Mouse (Mus musculus) c-Kit-positive CD71-positive TER-119-positive erythroid progenitor cells, embryonic 14.5 days (primary cell): ENCODE measurements around the gene Slc44a5.

Source experiments
- DNase-seq: peaks from one replicate; pipeline ENCODE4 v3.0.0-alpha.2; 2013; ENCODE audit warnings: low spot score

The Slc44a5 gene

GRCm38 (mm10) chr3:153973171-153973948 lies at the start of gene Slc44a5:
Slc44a5 (plus strand) TSS chr3:153973436.
- no peak for DNase-seq

DNA sequence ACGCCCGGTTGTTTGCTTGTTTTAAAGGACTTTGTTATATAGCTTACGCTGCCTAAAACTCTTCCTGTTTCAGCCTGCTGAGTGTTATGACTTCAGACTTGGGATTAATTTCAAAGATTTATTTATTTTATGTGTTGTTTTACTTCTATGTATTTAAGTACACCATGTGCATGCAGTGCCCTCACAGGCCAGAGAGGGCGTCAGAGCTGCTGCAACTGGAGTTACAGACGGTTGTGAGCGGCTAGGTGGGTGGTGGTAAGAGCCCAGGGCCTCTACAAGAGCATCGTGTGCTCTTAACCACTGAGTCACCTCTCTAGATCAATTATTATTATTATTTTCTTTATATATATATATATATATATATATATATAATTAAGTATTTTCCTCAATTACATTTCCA lies 46.9 kb upstream of the Slc44a5 start:
- no peak for DNase-seq

DNA sequence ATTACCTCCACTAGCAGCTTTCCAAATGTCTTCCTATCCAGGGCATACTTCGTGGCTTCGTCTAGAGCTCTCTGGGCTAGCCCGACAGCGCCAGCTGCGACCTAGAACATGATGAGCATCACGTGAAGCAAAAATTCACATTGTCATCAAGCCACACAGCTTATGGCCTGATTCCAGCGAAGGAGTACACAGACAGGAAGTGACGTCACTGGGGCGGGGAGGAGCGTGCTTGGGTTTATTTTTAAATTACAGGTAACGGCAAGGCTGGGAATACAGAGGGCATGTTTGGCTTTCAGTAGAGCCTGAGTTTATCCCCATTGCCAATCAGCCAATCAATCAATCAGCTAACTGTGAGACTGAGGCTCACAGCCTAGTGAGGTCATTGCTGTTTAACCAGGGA lies 43.7 kb upstream of the Slc44a5 start:
- no peak for DNase-seq

GRCm38 (mm10) chr3:153932461-153932860 lies 40.8 kb upstream of the Slc44a5 start:
- no peak for DNase-seq

- no peak for DNase-seq
These were observed 37.4 kb upstream of the Slc44a5 start for GRCm38 (mm10) chr3:153935878-153936277.

DNA sequence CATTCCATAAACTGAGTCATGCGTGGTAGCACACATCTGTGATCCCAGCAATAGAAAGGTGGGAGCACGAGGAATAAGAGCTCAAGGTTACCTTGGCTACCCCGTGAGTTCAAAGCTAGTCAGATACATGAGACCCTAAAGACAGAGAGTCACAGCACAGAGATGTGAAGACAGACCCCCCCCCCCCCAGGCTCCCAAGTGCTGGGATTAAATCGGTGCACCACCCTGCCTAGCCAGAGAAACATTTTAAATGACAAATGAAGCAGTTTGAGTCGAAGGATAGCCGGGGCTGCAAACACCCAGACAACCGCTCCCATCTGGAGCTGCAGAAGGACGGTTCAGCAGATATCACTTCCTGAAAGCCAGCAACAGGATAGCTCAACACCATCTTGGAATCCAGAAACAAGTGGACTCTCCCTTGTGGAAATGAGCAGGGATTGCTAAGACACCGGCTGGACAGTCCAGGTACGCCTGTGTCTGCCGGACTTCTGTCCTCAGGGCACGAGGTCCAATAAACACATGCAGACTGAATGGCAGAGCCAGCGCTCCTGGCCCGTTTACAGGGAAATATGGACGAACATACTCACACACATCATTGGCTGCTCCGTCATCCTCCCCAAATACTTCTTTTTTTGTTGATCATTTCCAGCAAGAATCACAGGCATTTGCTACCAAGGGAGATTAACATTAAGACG lies 36.0 kb upstream of the Slc44a5 start:
- DNase-seq: no peak

DNA sequence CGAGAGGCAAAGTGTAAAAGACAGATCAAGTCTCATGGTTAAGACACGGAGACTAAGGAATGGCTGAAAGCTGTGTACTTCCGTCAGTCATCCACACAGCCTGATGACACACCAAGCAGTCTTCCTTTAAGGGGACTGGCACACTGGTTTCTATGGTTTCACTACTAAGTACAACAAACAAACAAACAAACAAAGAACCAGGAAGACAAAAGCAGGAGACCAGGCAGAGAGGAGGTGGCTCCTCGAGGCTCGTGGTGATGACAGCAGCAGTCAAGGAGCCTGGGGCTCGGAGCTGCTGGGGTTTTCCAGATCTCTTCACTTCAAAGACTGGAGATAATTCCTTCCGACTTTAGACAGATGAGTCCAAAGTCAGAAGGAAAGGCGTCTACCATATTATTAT lies 33.2 kb upstream of the Slc44a5 start:
- no peak for DNase-seq

DNA sequence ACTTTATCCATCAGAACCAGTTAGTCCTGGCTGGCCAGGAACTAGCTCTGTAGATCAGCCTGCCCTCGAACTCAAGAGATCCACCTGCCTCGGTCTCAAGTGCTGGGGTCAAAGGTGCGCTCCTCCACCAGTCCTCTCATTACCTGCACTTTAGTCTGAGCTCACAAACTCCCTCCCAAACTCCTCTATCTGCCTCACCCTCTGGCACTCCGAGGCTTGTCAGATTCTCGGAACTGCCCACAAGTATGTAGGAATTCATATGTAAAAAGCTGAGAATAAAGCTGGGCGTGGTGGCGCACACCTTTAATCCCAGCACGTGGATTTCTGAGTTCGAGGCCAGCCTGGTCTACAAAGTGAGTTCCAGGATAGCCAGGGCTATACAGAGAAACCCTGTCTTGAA lies 32.8 kb upstream of the Slc44a5 start:
- no peak for DNase-seq

DNA sequence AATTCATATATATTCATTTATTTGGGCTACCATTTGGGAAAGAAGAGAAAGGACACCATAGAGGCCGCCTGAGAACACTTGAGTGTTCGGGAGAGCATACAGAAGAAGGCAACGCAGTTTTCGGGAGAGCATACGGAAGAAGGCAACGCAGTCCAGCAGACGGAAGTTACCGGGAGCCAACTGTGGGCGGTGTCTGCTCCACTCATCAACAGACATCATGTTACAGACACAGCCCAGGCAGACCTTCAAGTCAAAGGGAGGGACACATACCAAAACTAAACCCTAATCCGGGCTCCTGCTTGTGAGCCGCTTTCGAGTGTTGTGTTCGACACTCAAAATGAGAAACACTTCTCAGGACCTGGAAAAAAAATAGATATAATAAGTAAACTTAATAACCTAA lies 31.6 kb upstream of the Slc44a5 start:
- DNase-seq: no peak

GRCm38 (mm10) chr3:153943003-153943640 lies 30.1 kb upstream of the Slc44a5 start:
- no peak for DNase-seq

DNA sequence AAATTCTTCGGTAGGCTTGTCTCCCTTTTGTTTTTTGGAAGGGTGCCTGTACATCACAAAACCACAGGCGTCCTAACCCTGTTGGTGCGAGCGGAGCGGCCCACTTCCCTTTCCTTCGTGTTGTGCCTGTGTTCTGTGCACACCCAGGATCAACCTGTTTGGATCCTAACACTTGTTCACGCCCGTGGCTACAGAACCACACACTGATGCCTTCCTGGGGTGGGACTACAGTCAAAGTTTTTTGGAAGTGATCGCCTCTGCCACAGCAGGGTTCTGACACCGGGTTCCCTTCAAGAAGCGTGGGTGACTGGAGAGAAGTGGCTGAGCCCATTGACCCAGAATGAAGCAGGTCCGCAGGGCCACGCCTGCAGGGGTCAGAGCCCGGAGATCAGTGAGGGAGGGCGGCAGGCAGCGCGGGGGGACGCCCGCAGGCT lies 29.3 kb upstream of the Slc44a5 start:
- DNase-seq: peak; percentile 46

- peak; percentile 94 for DNase-seq
These were observed 28.8 kb upstream of the Slc44a5 start, which contains the start of gene Acadm for GRCm38 (mm10) chr3:153944335-153944990. Acadm (minus strand) TSS chr3:153944632.

- DNase-seq: no peak
These were observed 26.0 kb upstream of the Slc44a5 start for GRCm38 (mm10) chr3:153947271-153947670.

- no peak for DNase-seq
These were observed 25.1 kb upstream of the Slc44a5 start for GRCm38 (mm10) chr3:153948176-153948575.

- no peak for DNase-seq
These were observed 15.3 kb upstream of the Slc44a5 start for GRCm38 (mm10) chr3:153957916-153958315.

DNA sequence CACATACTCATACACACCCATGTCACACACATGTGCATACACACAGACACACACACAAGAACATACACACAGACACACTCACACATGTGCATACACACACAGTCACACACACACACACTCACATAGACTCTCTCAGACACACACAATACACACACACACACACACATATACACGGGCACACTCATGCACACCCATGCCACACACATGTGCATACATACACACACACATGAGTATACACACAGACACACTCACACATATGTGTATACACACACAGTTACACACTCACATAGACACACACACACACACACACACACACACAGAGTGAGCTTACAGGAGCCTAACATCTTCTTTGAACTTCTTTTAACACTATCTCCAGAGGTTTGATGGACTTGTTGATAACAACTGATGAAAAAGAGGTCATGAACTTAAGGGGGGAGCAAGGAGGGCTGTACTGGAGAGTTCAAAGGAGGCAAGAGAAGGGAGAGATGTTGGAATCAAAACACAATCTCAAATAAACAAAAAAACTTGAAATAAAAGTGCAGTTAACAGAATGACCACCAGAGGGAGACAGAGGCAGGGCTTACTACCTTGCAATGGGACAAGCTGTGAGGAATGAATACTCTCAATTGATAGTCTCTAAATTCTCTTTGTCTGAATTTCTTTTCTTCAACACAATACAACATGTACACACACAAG lies 14.1 kb upstream of the Slc44a5 start:
- DNase-seq: peak; percentile 66

- no peak for DNase-seq
These were observed 13.5 kb upstream of the Slc44a5 start for GRCm38 (mm10) chr3:153959731-153960207.

DNA sequence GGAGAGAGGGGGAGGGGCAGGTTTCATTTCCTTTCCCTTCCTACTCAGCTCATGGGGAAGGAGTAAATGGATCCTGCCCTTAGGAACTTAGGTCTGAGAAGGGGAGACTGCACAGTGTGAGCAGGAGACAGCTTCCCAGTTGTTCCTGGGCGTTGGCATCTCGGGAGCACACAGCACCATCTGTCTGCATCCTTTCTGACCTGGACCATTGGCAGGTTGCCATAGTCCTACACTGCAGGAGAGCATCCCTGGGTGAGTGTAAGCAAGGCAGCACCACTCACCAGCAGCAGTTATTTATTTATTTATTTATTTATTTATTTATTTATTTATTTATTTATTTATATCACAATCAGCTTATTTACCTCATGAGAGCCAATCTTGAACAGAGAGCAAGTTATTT lies 12.4 kb upstream of the Slc44a5 start:
- no peak for DNase-seq

GRCm38 (mm10) chr3:153961632-153962389 lies 11.4 kb upstream of the Slc44a5 start:
- peak; percentile 30 for DNase-seq

DNA sequence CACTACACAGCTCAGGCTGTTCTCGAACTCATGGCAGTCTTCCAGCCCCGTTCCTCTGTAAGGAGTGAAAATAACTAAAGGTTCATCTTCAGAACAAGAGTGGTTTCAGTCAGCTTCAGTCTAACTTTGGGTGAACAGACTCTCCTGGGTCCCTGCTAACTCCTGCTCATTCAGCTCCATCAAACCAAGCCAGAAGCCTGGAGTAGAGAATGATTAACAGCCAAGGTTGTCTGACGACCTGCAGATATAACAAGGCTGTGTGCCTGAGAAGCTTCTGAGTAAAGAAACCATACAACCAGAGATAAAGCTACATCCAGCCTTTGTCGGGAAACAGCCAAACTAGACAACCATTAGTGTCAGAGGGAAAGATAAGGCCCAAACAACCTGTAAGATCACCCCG lies 5.8 kb upstream of the Slc44a5 start:
- DNase-seq: no peak

DNA sequence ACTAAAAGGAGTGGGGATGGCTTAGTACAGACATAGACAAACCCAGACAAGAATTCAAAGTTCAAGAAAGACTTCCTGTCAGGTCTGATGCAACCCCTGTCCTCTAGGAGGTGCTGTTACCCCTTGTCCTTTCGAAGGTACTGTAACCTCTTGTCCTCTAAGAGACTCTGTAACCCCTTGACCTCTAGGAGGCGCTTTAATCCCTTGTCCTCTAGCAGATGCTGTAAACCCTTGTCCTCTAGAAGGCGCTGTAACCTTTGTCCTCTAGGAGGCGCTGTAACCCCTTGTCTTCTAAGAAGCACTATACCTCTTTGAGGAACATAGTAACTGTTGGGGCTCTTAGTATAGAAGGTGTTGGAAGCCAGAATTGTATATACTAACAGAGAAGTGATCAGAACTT lies 4.7 kb upstream of the Slc44a5 start:
- peak; percentile 86 for DNase-seq
